Mouse (Mus musculus) megakaryocyte, adult 5-6 weeks (primary cell): ENCODE results near the gene Neb. TPM values are rescaled to one million over a fixed set of nuclear protein-coding genes. Genes with fewer than 3 reads are reported as not detected.

Experiments
- ATAC-seq: 2 replicates; pipeline ENCODE4 v1.8.0; 2016; ENCODE audit warnings: mild to moderate bottlenecking, inconsistent platforms; ENCODE audit not compliant: poor library complexity, severe bottlenecking
- total RNA-seq, 2 experiments: library from RNA; stranded (forward) in 1 of 2; stranded (reverse) in 1 of 2; fragments of 153-499, 151-499 nt in 1 of 2; fragments of 221-1000, 200-1000 nt in 1 of 2; gene quantifications; 2 replicates each; pipeline versions ENCODE4 v1.2.3 to v1.2.4; 2015 to 2017

The Neb gene
- total RNA-seq, 2 experiments from 2014 or later, result 0.07 to 0.91 TPM

DNA sequence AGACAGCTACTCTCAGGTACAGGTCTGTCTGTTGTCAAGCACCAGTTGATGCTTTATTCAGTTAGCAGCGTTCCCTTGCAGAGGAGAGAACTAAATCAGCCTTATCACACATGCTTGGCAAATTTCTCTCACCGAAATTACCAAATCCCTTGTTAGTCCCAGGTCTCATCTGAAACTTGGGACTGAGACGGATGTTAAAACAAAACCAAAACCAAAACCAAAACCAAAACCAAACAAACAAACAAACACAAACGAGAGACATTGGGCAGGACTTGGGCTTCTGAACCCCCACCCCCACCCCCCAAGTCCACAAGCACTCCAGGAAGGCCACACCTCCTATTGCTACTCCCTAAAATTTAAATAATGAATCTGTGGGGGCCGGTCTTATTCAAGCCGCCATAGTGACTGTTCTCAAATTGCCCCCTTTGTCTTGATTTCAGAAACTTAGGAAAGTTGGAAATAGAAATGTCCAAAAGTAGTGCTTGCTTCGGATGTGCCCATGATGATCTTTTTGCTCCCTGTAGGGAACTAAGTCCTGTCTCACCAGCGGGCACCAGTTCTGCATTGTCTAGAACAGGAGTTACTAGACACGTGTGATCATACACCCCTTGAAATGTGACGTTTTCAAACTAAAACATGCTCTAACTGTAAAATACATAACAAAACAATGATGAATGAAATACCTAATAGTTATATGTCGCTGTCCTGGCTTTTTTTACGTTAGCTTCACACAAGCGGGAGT is 397 bp downstream of the Neb start:
- ATAC-seq, result no peak

DNA sequence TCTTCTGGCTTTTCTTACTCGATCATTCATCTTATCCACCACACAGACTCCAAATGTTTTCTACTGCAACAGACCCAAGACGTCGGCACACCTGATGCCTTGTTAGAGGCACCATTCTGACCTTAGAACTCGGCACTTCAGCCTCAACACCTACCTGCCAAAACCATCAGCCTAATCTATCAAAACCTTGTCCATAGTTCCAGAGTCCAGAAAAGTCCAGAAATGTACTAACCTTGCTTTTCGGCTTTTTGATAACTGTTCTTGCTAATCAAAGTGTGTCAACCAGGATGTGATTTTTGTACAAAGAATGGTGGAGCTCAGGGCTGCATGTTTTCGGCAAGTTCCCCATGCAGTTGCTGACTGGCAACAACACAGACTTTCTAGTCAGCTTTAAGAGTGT is 3.6 kb downstream of the Neb start:
- ATAC-seq, result no peak

DNA sequence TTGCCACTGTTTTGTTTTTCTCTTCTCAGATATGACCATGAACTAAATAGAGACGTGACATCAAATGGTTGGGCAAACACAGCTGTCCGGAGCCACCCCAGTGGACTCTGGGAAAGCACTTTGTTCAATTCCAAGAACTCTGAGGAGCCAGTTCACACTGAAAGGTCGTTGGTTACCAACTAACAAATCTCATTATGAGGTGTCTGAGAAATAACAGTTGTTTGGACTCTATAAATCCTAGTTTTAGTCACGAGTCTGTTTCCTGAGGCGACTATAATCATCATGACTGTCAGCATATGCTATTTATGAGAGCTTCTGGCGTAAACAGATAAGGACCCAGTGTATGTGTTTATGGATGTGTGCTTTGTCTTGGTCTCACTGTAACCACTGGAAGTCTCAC is 5.8 kb downstream of the Neb start:
- ATAC-seq, result no peak

DNA sequence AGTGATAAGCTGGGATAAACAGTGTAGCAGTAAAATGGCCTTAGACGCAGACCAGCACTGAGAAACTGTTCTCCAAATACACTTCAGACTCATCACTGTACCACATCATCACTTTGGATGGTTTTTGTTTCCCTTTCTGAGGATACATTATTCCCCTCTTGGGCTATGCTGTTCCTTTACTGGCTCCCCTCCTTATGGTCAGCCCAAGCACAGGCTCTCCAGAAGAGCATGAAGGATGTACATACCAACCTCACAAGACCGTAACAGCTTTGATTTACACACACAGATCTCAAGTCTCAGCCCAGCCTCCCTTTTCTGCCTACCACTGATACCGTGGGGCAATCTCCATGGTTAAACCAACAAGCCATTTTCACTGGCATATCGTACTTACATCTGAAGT is 6.2 kb downstream of the Neb start:
- no peak for ATAC-seq

DNA sequence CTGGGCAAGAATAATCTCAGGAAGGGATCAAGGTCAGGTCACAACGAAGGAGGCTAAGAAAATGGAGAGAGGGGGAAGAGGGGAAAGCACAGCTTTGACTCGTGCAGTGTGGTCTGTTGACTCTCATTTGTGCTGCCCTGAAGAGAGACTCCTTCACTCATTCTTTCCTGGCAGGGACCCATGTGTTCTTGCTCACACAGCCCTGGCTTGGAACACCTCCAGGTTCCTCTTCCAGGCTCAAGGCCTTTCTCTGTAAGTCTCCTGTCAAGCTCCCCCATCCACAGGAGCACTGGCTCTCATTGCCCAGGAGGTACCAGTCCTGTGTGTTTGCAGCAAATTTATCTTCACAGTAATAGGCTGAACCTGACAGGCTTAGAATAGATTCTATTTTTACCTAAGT is 7.2 kb downstream of the Neb start:
- no peak for ATAC-seq

DNA sequence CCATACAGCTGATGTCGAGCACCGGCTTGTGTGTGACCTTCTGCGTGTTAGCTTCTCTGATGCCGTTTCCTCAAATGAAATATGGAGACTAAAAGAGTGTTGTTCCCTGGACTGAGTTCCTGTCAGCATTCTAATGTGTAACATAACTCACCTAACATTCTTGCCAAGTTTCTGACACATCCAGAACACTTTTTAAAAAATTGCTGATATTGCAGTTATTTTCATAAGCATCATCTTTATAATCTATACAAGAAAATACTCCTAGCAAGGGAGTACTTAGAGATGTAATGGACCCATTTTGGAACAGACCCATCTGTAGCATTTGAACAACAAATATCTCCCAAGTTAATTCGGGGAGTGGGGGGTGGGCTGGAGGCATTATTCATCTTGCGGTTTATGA is 8.7 kb downstream of the Neb start:
- ATAC-seq, result no peak

DNA sequence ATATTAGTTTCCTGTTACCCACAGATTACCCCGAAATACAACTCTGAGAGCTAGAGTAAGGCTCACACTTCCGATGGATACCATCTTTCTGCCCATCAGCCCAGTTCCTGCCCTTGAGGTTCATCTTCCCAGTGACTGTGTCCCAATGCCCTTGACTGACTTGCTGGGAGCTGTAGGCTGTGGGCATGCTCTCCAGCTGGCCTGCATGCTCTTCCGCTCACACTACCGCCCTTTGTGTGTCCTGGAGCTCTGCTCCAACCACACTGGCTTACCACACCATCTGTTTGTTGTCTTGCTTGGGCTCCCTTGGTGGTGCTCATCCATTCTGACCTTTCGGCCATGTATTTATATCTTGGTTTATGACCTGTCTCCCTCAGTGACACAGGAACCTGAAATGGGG is 10.6 kb downstream of the Neb start:
- ATAC-seq, result no peak

DNA sequence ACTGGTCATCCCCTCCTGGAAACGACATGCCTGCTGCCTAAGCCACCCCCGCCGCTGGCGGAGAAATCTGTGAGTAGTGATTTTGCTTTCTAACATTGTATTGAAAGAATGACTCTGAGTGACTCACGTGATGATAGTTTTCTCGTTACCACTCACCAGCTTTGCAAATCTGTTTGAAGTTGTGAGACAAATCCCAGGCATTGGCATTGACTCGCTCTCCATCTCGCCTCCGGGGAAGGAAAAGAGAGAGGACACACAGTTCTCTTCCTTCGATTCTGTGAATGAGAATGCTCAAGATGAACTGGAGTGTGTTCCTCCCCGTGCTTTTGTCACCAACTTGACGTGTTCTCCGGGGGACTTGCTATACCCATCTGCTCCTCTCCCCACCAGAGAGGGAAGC is 11.0 kb downstream of the Neb start:
- ATAC-seq, result no peak

DNA sequence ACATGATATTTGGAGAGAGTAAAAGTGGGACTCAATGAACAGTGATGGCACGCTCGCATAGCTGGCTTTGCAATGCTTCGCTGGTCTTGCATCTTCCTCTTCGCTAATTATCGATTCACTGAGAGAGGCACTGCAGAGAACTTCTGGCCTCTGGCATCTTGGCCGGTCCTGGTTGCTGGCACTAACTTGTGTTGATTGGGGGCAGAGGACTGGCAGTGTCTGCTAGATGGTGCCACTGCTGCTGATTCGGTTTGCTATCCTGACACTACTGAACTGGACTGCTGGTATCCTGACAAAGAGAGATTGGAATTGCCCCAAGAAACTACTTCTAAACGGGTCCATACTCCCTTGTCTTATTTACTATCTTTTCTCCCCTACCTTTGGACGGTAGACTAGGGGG is 17.2 kb downstream of the Neb start:
- ATAC-seq, result no peak

DNA sequence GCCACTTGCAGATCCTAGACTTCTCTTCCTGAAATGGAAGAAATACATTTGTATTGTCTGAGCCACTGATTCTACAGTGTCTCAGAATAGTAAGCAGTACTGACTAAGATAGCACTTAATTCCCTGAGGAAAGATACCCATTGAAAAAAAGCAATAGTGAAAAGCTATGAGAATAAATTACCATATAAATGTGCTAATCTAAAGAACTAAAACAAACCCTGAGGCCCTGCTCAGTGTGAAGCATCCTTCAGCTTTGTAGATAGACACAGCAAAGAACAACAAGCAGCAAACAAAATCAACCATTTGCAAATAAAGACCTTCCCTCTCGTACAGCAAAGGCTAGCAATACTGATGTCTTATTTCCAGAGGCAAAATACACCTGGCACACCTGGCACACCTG is 18.6 kb downstream of the Neb start:
- no peak for ATAC-seq

DNA sequence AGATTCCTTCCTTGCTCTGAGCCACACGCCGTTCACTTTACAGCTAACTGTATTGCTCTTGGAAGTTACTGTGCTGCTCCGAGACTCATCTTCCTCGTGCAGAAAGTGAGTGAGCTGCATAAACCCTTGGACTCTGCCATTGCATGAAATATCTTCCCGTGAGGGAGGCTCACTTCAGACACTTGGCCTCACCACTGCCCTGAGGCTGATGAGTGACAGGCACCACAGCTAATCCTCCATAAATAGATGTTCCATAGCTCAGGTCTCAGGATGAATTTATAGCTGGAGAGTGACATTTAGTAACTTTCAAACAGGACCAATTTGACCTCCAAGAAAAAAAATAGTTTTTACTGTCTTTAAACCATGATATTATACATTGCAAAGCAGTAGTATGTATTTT is 20.1 kb downstream of the Neb start:
- no peak for ATAC-seq

DNA sequence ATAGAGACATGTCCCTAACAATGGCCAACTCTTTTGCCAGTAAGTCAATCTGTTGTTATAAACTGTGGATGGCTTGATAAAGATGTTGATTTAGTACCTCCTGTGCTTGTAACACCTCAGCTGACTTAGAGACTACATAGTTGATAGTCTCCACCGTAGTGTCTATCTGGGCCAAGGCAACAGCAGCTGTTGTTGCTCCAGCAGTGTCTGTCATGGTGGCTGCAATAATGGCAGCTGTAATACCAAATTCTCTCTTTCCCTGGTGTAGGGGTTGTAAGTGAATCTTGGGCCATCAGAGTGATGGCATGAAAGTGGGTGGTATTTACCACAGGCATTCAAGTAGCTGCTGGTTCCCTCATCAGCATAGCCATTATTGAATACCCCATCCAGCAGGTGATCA is 27.2 kb downstream of the Neb start:
- no peak for ATAC-seq

DNA sequence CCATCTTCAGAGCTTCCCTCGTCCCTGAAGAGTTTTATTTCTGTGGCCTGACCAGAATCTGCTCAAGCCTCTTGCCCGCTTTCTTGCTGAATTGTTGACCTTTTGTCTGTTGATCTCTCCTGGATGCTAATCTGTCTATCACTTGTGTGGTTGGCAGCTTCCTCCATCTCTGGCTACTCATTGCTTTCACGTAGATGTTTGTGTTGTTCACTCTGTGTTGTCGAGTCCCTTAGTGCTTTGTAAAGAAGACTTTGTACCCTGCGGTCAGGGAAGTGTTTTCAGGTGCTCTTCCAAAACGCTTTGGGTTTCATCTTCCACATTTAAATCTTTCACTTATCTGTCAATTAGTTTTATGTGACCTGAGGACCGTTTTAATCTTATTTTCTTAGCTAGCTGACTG is 37.3 kb downstream of the Neb start:
- no peak for ATAC-seq

DNA sequence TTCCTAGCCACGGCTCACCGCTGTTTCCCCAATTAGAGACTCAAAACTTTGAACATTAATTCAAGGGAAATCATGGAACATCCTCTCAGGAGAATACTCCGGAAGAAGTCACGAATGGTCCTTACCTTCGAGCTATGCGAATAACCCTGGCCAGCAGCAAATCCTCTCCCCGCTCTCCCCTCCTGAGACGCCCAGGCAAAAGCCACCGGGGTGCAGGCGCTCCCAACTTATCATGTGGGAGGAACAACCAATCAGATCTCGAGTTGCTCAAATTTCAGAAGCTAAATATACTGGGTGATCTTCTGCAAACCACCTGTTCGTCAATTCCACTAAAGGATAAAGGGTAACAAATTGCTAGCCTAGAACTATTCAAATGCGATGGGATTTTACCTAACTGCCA is 42.7 kb downstream of the Neb start:
- ATAC-seq, result no peak

DNA sequence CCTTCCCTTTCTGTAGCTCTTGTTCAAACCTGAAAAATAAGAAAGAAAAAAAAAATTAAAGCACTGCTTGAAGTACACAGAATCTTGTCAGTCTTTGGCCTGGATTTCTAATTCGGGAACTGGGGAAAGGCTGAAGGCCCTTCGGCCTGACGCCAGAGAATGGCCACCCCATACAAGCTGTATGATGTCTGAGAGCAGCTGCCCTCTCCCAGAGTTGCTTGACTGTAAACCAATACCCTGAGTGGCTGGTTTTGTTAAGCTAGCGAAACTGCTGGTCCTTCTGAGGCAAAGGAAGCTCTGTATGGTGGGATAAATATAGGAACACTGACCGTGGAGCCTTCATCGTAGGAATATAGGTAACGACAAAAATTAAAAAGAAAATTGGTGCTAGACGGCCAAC is 43.2 kb downstream of the Neb start:
- ATAC-seq, result no peak

DNA sequence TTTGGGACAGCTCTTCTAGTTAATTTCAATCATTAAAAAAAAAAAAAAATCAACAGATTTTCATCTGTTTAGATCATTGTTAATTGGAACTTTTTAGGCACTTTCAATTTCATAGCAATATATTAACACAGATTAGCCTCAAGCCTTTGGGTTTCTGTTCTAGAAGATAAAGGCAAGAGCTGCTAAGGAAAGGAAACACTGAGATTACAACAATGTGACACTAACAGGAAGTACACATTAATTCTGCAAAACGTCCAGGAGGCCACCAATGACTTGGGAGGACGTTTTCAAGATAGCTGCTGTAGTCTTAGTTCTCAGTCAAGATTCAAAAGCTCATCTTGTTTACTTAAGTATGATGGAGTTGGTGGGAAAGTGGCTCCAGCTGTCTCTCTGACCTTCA is 44.7 kb downstream of the Neb start:
- no peak for ATAC-seq

DNA sequence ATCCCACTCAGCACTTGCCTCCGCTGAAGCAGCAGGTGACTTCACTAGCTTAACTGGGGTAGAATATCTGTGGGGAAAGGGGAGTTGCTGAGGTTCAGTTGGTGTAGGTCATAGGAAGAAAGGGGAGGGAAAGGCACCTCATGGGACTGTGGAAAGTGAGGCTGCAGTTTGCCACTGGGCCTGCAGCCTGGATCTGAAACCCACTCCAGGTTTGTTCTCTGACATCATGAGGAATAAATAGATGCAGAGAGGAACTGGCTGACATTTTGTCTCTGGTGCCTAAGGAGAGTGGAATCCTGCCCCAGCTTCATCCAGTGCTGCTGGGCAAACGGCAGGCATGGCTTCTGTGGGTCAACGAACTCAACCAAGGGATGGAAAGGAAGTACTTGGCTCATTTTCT is 46.5 kb downstream of the Neb start:
- ATAC-seq, result no peak

DNA sequence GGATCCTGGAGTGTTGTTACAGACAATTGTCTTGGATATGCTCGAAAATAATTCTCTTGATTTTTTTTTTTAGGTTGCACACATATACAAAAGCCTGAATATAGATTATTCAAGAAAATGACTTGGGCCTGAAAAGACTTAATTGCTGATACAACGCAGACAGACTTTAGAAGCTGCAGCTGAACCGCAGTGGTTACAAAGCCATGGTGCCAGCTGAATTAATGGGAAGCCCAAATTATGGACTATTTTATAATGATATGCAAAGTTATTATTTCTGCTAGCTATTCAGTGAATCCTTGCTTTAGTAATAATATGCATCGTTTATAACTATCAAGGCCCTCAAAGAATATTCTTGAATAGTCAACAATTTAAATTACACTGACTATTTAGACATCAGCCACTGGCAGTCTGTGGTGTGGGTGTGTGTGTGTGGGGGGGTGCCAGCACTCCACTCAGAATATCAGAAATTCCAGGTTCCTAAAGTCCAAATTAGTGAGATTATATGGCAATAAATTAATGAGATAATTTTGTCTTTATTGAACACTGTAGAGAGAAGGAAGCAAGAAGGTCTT is 50.9 kb downstream of the Neb start:
- no peak for ATAC-seq

DNA sequence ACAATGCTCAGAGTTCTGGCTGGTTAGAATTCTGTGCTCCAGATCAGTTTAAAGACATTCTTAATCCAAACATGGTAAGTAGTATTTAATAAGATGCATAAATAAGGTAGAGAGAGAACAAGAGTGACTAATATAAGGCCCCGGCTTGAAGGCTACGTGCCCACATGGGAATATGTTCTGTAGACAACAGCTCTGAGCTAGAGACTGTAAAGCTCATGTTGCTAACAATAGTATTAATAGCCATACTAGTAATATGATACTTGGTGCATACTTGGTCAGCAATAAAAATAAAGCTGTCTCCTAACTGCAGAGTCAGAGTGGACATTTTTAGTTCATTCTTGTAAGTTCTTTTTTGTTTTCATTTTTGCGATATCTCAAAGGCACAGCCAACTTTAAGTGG is 56.4 kb downstream of the Neb start:
- ATAC-seq, result no peak

DNA sequence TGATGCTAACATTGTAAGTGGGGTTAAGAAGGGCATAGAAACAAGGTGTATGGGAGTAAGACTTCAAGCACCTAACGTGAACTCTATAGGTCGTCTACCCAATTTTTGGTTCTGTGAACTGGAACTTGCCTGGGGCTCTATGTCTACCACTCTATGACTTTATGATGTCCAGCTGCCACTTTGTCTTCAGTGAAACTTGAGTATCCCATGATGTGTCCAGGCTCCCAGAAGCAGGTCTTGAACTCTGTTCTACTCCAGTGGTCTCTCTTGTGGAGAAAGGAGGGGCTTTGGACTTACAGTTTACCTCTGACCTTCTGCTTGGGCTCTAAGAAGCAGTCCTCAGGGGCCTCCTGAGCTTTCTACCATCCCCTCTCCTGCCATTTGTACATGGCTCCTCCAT is 58.1 kb downstream of the Neb start:
- ATAC-seq, result no peak

DNA sequence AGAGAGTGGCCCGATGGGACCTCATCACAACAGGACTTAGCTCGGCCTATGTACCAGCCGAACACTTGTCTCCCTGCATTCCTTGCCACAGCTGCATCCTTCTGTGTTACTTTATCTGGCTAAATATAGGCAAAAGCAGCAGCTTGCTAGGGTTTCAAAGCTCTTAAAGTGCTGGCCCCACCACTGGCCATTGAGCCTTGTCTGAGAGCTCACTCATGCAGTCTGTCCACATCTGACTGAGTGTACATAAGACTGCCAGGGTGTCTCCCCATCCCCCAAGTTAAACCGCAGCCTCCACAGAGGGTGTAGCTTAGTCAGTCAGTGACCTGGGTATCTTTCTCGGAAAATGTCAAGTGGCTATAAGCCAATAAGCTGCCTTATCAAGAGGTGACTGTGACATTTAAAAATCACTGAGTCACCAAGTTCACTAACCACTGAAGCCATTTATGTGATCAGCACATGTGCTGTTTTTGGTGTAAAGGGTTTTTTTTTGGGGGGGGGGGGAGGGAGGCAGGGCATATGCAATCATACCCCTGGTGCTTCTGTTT is 59.2 kb downstream of the Neb start:
- ATAC-seq, result peak; percentile 46

DNA sequence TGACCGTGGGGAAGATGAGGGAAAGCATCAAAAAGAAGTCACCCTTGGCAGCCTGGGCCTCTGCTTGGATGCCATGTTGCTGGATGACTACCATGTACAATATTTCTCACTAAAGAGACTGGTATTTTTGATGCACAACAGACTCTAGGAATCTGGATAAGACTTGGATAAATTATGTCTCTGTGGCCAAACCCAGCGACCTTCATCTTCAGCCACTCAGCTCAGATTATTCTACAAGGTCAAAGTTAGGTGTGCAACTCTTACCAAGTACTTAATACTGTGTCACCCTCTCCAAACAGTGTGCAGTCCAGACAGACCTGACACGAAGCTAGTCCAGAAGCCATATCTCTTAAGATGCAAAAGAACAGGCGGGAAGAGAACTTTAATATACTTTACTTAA is 60.8 kb downstream of the Neb start:
- no peak for ATAC-seq

DNA sequence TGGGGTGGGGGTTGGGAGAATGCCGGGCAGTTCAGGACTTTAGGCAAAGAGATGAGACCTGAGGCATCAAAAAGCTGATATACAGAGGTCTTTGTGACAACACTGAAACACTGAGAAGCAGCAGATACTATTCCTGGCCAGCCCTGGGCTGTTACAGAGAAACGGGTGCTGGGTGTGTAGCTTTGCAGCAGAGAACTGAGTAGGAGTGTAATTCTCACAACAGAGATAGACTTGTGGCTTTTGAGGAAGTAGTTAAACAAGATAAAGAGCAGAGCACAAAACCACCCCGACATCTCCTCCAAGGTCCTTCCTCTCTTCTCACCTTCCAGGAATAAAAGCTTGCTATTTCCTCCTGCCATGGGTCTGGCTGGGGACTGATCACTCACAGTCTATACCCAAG is 62.5 kb downstream of the Neb start:
- peak; percentile 66 for ATAC-seq
